Mouse (Mus musculus): ENCODE results near the gene Foxi2.

GRCm38 (mm10) chr7:135410237-135410965, at the start of gene Foxi2:
- TF ChIP-seq TAL1 (IDR thresholded peaks at IDR 0.05; ENCODE audit: low read length) (no peak), GATA1 (IDR thresholded peaks at IDR 0.05; ENCODE audit: low read length) (no peak)

Measured in erythroblast, embryonic 14.5 days (primary cell).